Mouse (Mus musculus): ENCODE measurements around the gene Gm20503. TPM values are rescaled to one million over a fixed set of nuclear protein-coding genes. Genes with fewer than 3 reads are reported as not detected.

The Gm20503 gene
- total RNA-seq, 2 experiments from 2014 or later, result 1.1 to 2.8 TPM

DNA sequence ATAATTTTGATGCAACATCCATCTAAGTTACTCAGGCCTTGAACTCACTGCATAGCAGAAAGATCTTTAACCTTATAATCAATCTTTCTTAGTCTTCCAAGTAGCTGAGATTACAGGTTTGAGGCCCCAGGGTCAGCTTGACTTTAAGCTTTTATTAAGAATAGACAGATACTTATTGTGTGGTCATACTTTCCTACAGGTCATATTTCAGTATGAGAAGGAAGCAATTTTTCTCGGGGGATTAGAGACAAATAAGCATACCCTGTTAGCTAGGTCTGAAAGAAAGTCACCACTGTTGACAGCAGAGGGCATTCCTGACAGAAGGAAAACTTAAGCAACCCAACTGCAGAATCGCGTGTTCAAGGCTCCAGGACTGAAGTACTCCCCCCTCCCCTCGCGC lies 5.0 kb downstream of the Gm20503 start:
- DNase-seq, result no peak

DNA sequence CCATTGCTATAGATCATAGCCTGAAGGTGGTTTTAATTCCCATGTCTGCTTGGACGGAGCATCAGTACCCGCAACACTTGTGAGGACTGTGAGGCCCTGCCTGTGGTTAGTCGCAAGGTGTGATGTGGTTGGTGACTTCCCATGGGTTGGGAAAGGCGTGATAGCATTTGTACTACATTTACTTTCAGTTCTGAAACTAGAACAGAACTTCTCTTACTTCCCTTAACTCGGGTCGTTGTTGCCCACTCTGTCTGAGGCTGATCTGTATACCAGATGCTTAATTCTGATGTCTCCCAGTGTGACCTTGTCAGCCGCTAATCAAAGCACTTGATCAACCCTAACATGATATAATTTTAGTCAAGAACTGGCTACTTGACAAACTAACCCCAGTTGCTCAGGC lies 6.2 kb downstream of the Gm20503 start:
- DNase-seq, result no peak

DNA sequence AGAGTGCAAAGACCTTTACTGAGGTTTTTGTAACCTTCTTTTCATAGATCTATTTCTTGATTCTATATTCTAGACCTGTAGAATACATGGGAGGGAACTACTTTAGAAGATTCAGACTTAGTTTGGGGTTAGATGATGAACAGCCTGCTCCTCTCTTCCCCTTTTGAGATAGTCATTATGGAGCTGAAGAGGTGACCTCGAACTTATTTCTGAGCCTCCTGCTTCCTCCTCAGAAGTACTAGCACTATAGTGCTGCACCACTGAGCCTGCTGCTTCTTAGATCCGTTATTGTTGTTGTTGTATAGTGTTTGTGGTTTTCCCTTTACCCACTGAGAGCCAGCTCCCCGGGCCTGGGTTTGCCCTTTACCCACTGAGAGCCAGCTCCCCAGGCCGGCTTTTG lies 6.7 kb downstream of the Gm20503 start:
- DNase-seq, result no peak

- DNase-seq, result no peak
Measured at GRCm38 (mm10) chr4:59011446-59011845, 8.4 kb downstream of the Gm20503 start.

GRCm38 (mm10) chr4:59015181-59015580 lies 12.2 kb downstream of the Gm20503 start:
- no peak for DNase-seq

- no peak for DNase-seq
Measured at GRCm38 (mm10) chr4:59016922-59017321, 13.9 kb downstream of the Gm20503 start.

- no peak for DNase-seq
Measured at GRCm38 (mm10) chr4:59034325-59034917, 31.4 kb downstream of the Gm20503 start.

DNA sequence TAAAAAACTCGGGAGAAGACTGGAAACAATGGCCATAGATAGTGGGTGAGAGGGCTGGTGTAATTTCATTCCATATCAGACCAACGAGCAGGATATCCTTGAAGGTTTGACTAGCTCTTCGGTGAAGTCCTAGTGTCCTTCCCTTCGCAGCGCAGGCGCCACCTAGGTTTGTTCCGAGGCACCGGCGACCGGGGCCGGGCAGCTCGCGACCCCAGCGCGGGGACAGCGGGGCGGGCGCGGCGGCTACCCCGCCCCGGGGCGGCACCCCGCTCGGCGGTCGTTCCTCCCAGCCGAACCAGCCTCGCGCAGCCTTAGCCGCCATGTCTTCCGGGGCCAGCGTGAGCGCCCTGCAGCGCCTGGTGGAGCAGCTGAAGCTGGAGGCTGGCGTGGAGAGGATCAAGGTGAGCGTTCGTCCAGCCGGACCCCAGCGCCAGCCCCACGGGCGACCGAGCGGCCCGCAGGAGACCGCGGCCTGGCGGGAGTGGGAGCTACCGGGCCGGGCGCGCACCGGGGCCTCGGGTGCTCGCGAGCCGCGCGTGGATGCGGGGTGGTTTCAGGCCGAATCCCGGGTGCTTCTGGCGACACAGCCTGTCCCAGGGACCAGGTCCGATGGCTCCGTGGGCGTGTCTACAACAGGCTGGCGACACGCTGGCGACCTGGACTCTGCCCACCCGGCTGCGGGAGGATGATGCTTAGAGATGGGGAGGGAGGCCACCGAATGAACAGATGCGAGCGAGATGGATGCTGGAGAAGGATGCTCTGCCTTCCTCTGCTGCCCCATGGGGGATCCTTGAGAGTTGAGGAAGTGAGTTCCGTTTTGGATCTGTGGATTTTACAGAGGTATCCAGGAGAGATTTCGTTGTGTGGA lies 32.1 kb downstream of the Gm20503 start, which contains the start of gene Gng10:
Gene Gng10, plus strand, starts transcription at position 171 of the 868 bp plus-strand sequence.
- DNase-seq, result peak; percentile 75

DNA sequence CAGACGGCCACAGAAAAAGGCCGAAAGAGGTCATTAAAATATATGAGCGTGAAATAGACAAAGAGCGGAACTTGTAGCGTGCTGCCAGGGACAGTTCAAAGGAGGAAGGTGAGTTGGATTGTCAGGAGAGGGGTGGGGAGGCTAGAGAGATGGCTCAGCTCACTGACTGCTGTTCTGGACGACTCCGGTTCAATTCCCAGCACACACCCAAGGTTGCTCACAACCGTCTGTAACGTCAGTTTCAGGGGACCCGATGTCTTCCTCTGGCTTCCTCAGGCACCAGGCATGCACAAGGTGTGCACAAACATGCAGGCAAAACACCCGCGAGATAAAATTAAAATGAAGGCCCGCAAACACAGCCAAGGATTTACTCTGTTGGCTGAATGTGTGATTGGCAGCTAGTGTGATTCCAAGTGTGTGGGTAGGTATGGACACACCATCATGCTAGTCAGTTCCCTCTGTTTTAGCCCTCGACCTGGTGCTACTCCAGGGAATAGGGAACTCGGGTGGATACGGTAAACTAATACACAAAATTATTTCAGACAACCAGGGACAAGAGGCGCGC lies 32.9 kb downstream of the Gm20503 start:
- no peak for DNase-seq

DNA sequence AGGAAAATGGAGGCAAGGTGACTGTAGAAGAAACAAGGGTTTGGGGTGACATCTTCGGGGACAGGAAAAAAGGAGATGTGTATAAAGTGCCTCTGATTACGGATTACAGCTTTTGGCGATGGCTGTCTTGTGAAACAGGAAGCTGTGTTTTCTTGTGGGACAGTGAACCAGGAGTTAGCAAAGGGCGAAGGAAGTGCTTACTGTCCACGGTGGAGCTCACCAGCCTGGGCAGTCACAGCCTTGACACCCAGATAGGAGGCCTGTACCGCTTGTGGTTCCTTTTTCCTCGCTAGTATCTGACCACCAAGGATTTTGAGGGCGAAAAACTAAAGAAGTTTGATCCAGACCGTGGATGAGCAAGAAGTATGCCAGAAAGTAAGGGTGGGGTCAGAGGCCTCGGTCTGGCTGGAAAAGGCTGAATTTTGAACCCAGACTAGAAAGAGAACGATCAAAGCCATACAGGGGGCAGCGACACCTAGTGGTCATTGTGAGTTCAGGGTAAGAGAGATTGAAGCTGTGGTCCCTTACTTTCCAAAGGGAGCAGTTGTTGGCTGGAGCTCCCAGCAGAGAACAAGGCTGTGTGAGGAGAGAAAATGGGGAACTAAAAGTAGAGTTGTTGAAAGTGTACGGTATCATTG lies 33.6 kb downstream of the Gm20503 start:
- DNase-seq, result peak; percentile 60 to 64

GRCm38 (mm10) chr4:59037525-59037924 lies 34.5 kb downstream of the Gm20503 start:
- no peak for DNase-seq

DNA sequence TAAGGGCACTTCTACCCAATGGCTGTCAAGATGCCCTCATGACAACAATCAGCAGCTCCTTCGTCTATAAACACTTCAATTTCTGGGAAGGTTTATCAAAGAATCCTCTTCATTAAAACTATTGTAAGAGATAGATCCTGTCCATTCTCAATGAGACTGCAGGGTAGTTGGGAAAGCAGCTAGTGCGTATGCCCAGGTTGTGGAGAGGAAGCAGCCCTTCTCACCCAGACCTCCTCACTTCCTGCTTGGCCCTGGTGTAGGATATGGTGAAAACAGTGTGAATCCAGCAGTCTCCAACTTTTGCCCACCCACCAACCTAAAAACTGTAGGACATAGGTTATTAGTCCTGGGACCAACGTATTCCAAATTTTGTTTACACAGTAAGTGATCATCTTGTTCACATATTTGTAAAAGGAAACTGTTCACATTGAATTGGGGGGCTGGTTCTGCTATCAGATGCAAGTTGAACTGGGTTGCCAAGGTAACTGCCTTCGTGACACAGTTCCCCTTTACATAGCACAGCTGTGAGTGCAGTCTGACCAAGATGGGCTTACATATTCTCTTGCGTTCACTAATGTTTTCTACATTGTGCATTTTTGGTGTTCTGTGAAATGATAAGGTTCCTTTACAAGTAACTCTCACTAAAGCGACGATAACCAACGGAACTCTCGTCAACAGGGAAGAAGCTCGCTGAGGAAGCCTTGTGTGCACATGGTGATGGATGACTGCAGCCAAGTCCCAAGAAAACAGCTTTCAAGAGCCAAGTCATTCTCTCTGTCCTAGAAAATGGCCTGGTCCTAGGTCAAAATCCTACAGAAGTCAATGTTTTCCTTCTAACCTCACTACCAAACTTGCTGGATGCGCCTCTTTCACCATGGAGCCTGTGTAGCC lies 37.6 kb downstream of the Gm20503 start:
- no peak for DNase-seq

DNA sequence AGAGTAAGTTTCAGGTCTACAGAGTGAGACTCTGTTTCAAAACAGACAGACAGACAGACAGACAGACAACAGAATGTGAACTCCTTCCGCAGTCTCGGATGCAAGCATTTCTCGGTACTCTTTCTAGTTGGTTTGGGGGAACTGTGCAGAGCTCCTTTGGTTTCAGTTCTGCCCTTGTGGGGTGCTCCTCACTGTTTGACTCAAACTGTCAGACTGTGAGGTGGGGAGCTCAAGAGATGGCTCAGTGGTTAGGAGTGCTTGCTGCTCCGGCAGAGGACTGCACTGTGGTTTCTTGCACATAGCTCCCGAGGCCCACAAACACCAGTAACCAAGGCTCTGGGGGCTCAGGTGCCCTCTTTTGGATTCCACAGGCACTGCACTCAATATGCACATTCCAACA lies 40.1 kb downstream of the Gm20503 start:
- DNase-seq, result no peak

GRCm38 (mm10) chr4:59043891-59044290 lies 40.9 kb downstream of the Gm20503 start:
- DNase-seq, result no peak

DNA sequence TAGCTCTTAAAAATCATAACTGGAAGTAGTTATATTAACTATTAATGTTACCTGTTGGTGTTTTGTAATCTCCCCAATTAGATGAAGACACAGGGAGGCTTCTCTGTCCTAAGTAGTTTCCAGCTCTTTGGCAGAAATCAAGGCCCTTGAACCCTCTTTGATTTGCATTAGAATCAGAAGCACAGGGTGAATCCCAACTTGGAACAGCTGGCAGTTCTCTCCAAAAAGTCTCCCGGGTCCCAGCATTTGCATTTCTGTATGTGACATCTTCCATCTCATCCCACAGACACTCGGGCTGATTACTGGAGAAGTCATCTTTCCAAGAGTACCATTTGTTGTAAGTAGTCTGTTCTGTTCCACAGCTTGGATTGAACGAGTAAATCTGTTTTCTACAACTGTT lies 44.2 kb downstream of the Gm20503 start:
- no peak for DNase-seq

- no peak for DNase-seq
Measured at GRCm38 (mm10) chr4:59051081-59051480, 48.1 kb downstream of the Gm20503 start.

- DNase-seq, result no peak
Measured at GRCm38 (mm10) chr4:59057929-59058328, 54.9 kb downstream of the Gm20503 start.

GRCm38 (mm10) chr4:59062526-59062925 lies 59.5 kb downstream of the Gm20503 start:
- no peak for DNase-seq

DNA sequence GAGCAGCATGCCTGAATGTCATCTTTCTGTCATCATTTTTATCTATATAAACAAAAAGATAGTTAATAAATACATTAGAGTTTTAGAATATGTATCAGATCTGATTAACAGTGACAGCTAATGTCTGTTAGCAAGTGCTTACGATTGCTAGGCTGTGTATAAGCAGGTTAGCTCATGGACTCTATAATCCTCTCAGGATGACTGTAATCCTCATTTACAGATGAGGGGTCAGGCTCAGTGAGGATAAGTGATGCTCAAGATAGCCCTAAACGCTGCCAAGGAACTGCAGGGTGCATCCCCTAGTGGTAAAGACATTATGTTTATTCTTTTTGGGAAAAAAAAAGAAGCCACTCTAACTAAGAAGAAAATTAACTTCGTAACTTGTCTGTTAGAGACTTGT lies 66.3 kb downstream of the Gm20503 start:
- DNase-seq, result no peak

DNA sequence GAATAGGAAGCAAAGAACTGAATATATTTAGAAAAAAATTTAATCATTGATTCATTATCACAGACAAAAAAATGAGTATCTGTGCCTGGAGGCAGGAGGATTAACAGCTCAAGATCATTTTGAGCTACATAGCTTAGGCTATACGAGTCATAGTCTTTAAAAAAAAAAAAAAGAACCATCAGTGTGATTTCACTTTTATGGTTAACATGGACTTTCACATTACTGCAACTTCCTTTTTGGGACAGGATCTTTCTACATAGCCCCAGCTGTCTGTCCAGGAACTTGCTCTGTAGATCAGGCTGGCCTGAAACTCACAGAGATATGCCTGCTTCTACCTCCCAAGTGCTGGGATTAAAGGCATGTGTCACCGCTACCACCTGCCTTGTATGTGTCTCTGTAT lies 80.4 kb downstream of the Gm20503 start:
- DNase-seq, result no peak

GRCm38 (mm10) chr4:59089391-59089790 lies 86.4 kb downstream of the Gm20503 start:
- no peak for DNase-seq

Measured in layer of hippocampus, postnatal 36 days (tissue).